Mouse (Mus musculus): ENCODE data around the gene Ift88. TPM values are rescaled to one million over a fixed set of nuclear protein-coding genes. Genes with fewer than 3 reads are reported as not detected.

The Ift88 gene
- polyA plus RNA-seq, 1 experiment from 2014 or later: 22.3 TPM

- H3K4me3 ChIP-seq (replicated peaks): no peak overlapping the region
- no peaks in the 10 kb centered on the region for H3K27me3 ChIP-seq
- ATAC-seq: no peak
- peaks cover 19% of the 10 kb centered on the region for H3K36me3 ChIP-seq
- no peak overlapping the region for H3K4me2 ChIP-seq (replicated peaks)
- no peak overlapping the region for H3K27ac ChIP-seq
- 93% methylated on average over 5 of the region's 5 CpGs for WGBS
- no peaks in the 10 kb centered on the region for H3K9me3 ChIP-seq
- H3K4me1 ChIP-seq (replicated peaks): no peaks in the 10 kb centered on the region
- H3K9ac ChIP-seq (replicated peaks): no peak overlapping the region
These were observed 39.0 kb downstream of the Ift88 start for GRCm38 (mm10) chr14:57462871-57463270.

GRCm38 (mm10) chr14:57475057-57475456 is 51.2 kb downstream of the Ift88 start:
- WGBS: 92% methylated on average over 2 of the region's 2 CpGs
- no peak overlapping the region for H3K4me2 ChIP-seq (replicated peaks)

GRCm38 (mm10) chr14:57482262-57482661 is 58.4 kb downstream of the Ift88 start:
- 96% methylated on average over 2 of the region's 2 CpGs for WGBS
- ATAC-seq: no peak
- H3K4me2 ChIP-seq (replicated peaks): no peak overlapping the region
- no peak overlapping the region for H3K9ac ChIP-seq (replicated peaks)
- H3K27me3 ChIP-seq: no peaks in the 10 kb centered on the region
- no peak overlapping the region for H3K27ac ChIP-seq
- H3K4me1 ChIP-seq (replicated peaks): no peaks in the 10 kb centered on the region
- H3K4me3 ChIP-seq (replicated peaks): no peak overlapping the region
- no peaks in the 10 kb centered on the region for H3K9me3 ChIP-seq
- H3K36me3 ChIP-seq: peaks cover 3% of the 10 kb centered on the region; the same call in 1 of the 2 replicates

More at GRCm38 (mm10) chr14:57475057-57475456, 51.2 kb downstream of the Ift88 start:
- no peak overlapping the region for H3K27ac ChIP-seq
- no peaks in the 10 kb centered on the region for H3K9me3 ChIP-seq
- peaks cover 12% of the 10 kb centered on the region for H3K36me3 ChIP-seq
- H3K4me3 ChIP-seq (replicated peaks): no peak overlapping the region
- no peaks in the 10 kb centered on the region for H3K27me3 ChIP-seq
- ATAC-seq: no peak
- H3K4me1 ChIP-seq (replicated peaks): no peaks in the 10 kb centered on the region; the same call in 1 of the 2 replicates
- H3K9ac ChIP-seq (replicated peaks): no peak overlapping the region

- H3K9me3 ChIP-seq: no peaks in the 10 kb centered on the region
- ATAC-seq: no peak
These were observed 60.3 kb downstream of the Ift88 start for GRCm38 (mm10) chr14:57484183-57484582.

GRCm38 (mm10) chr14:57489696-57490095 is 65.8 kb downstream of the Ift88 start:
- ATAC-seq: no peak
- H3K9me3 ChIP-seq: no peaks in the 10 kb centered on the region
- H3K36me3 ChIP-seq: peaks cover 12% of the 10 kb centered on the region; the same call in 1 of the 2 replicates
- no peak overlapping the region for H3K9ac ChIP-seq (replicated peaks)
- no peak overlapping the region for H3K4me3 ChIP-seq (replicated peaks)
- 85% methylated on average over 3 of the region's 3 CpGs for WGBS
- H3K27me3 ChIP-seq: no peaks in the 10 kb centered on the region
- H3K4me2 ChIP-seq (replicated peaks): no peak overlapping the region
- no peaks in the 10 kb centered on the region for H3K4me1 ChIP-seq (replicated peaks)
- H3K27ac ChIP-seq: no peak overlapping the region

More at GRCm38 (mm10) chr14:57484183-57484582, 60.3 kb downstream of the Ift88 start:
- H3K4me1 ChIP-seq (replicated peaks): no peaks in the 10 kb centered on the region
- H3K9ac ChIP-seq (replicated peaks): no peak overlapping the region
- H3K4me2 ChIP-seq (replicated peaks): no peak overlapping the region
- 92% methylated on average over 6 of the region's 6 CpGs for WGBS
- H3K4me3 ChIP-seq (replicated peaks): no peak overlapping the region
- H3K27ac ChIP-seq: no peak overlapping the region
- no peaks in the 10 kb centered on the region for H3K27me3 ChIP-seq
- peaks cover 6% of the 10 kb centered on the region; the same call in 1 of the 2 replicates for H3K36me3 ChIP-seq

DNA sequence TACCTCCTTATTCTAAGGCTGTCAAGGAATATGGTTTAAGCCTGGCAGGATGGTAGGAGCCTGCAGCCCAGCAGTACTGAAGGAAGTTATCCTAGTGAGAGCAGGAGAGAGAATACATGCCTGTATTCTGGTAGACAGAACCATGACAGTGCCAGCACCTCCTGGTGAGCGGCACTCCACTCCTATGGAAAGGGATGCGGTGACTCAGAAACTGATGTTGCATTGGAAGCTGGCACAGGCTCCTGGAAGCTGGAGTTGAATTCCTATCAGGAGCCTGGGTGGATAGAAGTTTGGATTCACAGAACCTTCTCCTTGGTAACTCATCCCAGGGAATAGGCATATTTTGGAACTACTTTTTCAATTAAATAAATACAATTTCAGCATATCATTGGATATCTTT is 70.0 kb downstream of the Ift88 start:
- Histone ChIP-seq H3K9ac (replicated peaks) (no peak overlapping the region), H3K27me3 (no peaks in the 10 kb centered on the region), H3K4me1 (replicated peaks) (no peaks in the 10 kb centered on the region), H3K36me3 (peaks cover 16% of the 10 kb centered on the region; the same call in 1 of the 2 replicates), H3K9me3 (no peaks in the 10 kb centered on the region), H3K4me2 (replicated peaks) (no peak overlapping the region), H3K4me3 (replicated peaks) (no peak overlapping the region), H3K27ac (no peak overlapping the region)
- ATAC-seq: no peak
- 91% methylated on average over 2 of the region's 2 CpGs for WGBS

- 93% methylated on average over 6 of the region's 6 CpGs for WGBS
- Histone ChIP-seq H3K9me3 (no peaks in the 10 kb centered on the region), H3K4me3 (replicated peaks) (no peak overlapping the region), H3K4me1 (replicated peaks) (0 out of 2 replicates have a peak, but pooled peaks cover 6% of the 10 kb centered on the region), H3K36me3 (peaks cover 6% of the 10 kb centered on the region; the same call in 1 of the 2 replicates), H3K4me2 (replicated peaks) (no peak overlapping the region), H3K9ac (replicated peaks) (no peak overlapping the region), H3K27ac (no peak overlapping the region), H3K27me3 (no peaks in the 10 kb centered on the region)
- no peak for ATAC-seq
These were observed 79.9 kb downstream of the Ift88 start for GRCm38 (mm10) chr14:57503729-57504128.

DNA sequence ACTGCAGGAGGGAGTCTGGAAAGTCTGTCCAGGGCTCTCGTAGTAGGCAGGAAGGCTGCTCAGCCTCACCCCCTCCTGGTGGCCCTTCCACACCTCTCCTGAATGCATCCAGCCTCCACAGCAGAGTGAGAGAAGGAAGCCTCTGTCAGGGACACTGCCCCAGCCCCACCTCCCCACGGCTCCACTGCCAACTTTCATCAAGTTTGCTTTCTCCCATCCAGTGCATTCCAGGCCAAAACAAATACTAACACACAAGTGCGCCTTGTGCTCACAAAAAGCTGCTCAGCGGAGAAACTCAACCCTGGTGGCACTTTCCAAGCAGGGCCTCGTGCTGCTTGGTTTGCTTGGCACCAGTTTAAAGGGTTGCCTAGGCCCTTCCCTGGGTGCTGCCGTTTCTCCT is 85.7 kb downstream of the Ift88 start:
- no peak overlapping the region for H3K9ac ChIP-seq (replicated peaks)
- no peak overlapping the region for H3K4me3 ChIP-seq (replicated peaks)
- H3K9me3 ChIP-seq: no peaks in the 10 kb centered on the region
- H3K27me3 ChIP-seq: no peaks in the 10 kb centered on the region
- H3K4me1 ChIP-seq (replicated peaks): no peaks in the 10 kb centered on the region
- no peak overlapping the region for H3K4me2 ChIP-seq (replicated peaks)
- H3K27ac ChIP-seq: no peak overlapping the region
- ATAC-seq: peak; percentile 60; the same call in 1 of the 2 replicates
- WGBS: 70% methylated on average over 6 of the region's 6 CpGs
- H3K36me3 ChIP-seq: 0 out of 2 replicates have a peak, but pooled peaks cover 3% of the 10 kb centered on the region

GRCm38 (mm10) chr14:57515156-57515762 is 91.4 kb downstream of the Ift88 start:
- ATAC-seq: no peak
- H3K27ac ChIP-seq: no peak overlapping the region
- H3K27me3 ChIP-seq: no peaks in the 10 kb centered on the region
- H3K4me2 ChIP-seq (replicated peaks): no peak overlapping the region
- WGBS: 87% methylated on average over 6 of the region's 6 CpGs
- H3K4me3 ChIP-seq (replicated peaks): no peak overlapping the region
- H3K36me3 ChIP-seq: peaks cover 9% of the 10 kb centered on the region
- H3K9ac ChIP-seq (replicated peaks): no peak overlapping the region
- H3K4me1 ChIP-seq (replicated peaks): no peaks in the 10 kb centered on the region
- H3K9me3 ChIP-seq: no peaks in the 10 kb centered on the region

GRCm38 (mm10) chr14:57517001-57517400 is 93.1 kb downstream of the Ift88 start:
- Histone ChIP-seq H3K4me2 (replicated peaks) (no peak overlapping the region), H3K9ac (replicated peaks) (no peak overlapping the region), H3K27me3 (no peaks in the 10 kb centered on the region), H3K36me3 (peaks cover 9% of the 10 kb centered on the region), H3K27ac (no peak overlapping the region), H3K4me3 (replicated peaks) (no peak overlapping the region), H3K4me1 (replicated peaks) (no peaks in the 10 kb centered on the region), H3K9me3 (no peaks in the 10 kb centered on the region)
- ATAC-seq: no peak
- 92% methylated on average over 7 of the region's 7 CpGs for WGBS

GRCm38 (mm10) chr14:57523762-57524161 is 99.9 kb downstream of the Ift88 start:
- Histone ChIP-seq H3K27me3 (peaks cover 34% of the 10 kb centered on the region), H3K4me3 (replicated peaks) (no peak overlapping the region)
- no peak for ATAC-seq

GRCm38 (mm10) chr14:57524671-57525387 is 101.0 kb downstream of the Ift88 start, which contains the start of gene Il17d:
TSS of gene Il17d (plus strand) at chr14:57524777.
- H3K9ac ChIP-seq (replicated peaks): peak within 1 kb of the TSS; percentile 81
- no peaks in the 10 kb centered on the region for H3K36me3 ChIP-seq
- ATAC-seq: peak; percentile 57
- peaks cover 34% of the 10 kb centered on the region for H3K27me3 ChIP-seq
- H3K27ac ChIP-seq: peak within 1 kb of the TSS; percentile 81
- H3K4me2 ChIP-seq (replicated peaks): peak within 1 kb of the TSS; percentile 81
- H3K4me1 ChIP-seq (replicated peaks): peaks cover 18% of the 10 kb centered on the region
- no peaks in the 10 kb centered on the region for H3K9me3 ChIP-seq
- under 1% methylated on average over 46 of the region's 104 CpGs for WGBS
- peak within 1 kb of the TSS; percentile 76 for H3K4me3 ChIP-seq (replicated peaks)

More at GRCm38 (mm10) chr14:57523762-57524161, 99.9 kb downstream of the Ift88 start:
- H3K9me3 ChIP-seq: no peaks in the 10 kb centered on the region
- H3K36me3 ChIP-seq: no peaks in the 10 kb centered on the region
- H3K9ac ChIP-seq (replicated peaks): no peak overlapping the region
- 84% methylated on average over 9 of the region's 9 CpGs for WGBS
- H3K4me1 ChIP-seq (replicated peaks): peaks cover 13% of the 10 kb centered on the region; the same call in 1 of the 2 replicates
- no peak overlapping the region for H3K27ac ChIP-seq
- H3K4me2 ChIP-seq (replicated peaks): no peak overlapping the region
